Mouse (Mus musculus): Measurements from ENCODE around the gene Vdac1.

- TF ChIP-seq CTCF (IDR thresholded peaks at IDR 0.05; ENCODE audit: borderline replicate concordance, control insufficient read depth, extremely low read depth, insufficient read depth, low read length, poor library complexity), result no peak
- TF ChIP-seq POLR2A (IDR thresholded peaks at IDR 0.05; ENCODE audit: control insufficient read depth, extremely low read depth, insufficient read depth, low read length, poor library complexity), result no peak
Measured at GRCm38 (mm10) chr11:52319664-52320063, 41.0 kb upstream of the Vdac1 start.
